Mouse (Mus musculus) cerebral cortex, adult 2 months (tissue): ENCODE data around the gene Trim43a.

Experiments
- WGBS: fragments of 180-500 bp; shearing (Covaris S2); methylation state at CpG from one replicate; pipeline ENCODE4 v1.1.7; 2018; 5-methylcytosine and 5-hydroxymethylcytosine counted together

The Trim43a gene

DNA sequence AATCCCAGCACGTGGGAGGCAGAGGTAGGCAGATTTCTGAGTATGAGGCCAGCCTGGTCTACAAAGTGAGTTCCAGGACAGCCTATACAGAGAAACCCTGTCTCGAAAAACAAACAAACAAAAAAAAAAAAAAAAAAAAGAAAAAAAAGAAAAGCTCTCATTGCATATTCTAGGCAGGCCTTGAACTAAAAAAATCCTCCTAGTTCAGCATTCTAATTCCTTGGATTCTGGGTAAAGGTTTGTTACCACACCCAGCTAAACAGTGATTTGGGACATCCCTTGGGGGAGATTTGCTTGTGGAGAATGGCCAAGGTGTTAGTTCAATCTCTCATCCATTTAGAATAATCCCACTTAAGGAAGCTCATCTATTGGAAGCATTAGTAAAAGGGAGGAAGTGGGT is at the start of gene Trim43a:
Gene Trim43a (plus strand): TSS at position 301 of the 400 bp plus-strand sequence.
- 82% methylated on average over 2 of the region's 2 CpGs for WGBS

DNA sequence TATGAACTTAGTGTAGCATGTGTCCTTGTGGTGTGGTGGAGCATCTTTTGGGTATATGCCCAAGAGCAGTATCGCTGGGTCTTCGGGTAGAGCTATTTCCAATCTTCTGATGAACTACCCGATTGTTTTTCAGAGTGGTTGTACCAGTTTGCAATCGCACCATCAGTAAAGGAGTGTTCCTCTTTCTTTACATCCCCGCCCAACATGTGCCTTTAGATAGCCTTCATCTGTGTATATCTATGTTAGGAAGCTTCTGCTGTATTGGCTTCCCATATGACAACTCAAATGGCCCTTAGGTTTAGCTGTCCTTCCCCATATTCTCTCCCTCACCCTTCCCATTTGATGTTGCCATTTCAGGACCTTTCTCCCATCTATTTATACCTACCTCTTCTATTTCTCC is 46.6 kb upstream of the Trim43a start:
- 94% methylated on average over 5 of the region's 5 CpGs for WGBS

DNA sequence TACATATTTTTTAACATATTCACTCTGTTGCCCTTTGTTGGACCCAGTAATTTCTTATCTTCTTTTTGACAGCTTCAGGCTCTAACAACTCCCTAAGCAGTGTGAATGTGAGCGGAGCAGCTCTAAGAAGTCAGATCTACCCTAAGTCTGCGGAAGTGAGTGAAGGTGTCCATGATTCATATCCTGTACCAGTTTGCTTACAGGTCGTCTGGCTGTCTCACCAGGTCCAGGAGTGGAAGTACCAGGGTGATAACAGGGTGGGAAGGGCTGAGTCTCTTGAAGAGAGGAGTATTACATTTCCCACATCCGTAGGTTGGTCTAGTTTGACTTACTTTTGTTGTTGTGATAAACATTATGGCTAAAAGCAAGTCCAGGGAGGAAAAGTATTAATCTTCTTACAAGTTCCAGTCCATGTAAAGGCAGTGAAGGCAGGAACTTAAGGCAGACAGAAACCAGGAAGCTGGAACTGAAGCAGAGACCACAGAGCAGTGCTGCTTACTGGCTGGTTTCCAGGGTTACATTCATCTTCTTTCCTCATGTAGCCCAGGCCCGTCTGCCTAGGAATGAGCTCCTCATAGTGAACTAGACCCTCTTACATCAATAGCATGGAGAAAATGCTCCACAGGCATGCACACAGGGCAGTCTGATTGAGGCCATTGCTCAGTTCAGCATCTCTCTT is 41.0 kb upstream of the Trim43a start:
- 84% methylated on average over 5 of the region's 5 CpGs for WGBS

DNA sequence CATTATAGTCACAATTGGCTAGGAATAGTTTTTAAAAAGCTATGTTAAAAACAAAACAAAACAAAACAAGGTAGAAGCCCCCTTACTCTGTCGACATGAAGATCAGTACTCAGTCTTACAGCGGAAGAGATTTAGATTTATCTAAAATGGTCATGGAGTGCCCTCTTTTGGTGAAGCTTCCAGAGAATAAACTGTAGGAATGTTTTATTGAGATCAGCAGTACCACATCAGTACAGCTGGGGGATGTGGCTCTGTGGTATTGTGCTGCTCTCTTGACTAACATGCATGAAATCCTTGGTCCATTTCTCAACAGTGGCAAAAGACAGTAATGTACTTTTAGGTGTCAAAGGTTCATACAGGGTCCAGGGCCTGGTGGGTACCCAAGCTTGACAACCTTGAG is 37.9 kb upstream of the Trim43a start:
- WGBS: 7% methylated on average over 2 of the region's 2 CpGs

DNA sequence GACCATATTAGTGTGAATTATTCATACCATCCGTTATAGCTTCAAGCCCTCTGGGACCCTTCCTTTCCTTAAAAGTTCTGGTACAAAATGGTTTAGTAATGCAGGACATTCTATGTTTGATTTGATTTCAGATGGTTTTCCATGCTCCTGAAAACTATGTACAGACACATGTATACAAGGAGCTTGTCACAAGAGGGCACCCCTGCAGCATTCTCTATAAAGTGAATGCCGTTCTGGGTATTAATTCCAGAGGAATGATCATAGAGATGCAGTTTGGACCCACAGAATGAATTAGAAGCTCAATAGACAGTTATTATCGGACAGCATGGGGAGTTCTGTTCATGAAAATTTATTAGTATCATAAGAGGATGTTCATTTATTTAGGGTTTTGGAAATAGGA is 35.2 kb upstream of the Trim43a start:
- 34% methylated on average over 3 of the region's 3 CpGs for WGBS

DNA sequence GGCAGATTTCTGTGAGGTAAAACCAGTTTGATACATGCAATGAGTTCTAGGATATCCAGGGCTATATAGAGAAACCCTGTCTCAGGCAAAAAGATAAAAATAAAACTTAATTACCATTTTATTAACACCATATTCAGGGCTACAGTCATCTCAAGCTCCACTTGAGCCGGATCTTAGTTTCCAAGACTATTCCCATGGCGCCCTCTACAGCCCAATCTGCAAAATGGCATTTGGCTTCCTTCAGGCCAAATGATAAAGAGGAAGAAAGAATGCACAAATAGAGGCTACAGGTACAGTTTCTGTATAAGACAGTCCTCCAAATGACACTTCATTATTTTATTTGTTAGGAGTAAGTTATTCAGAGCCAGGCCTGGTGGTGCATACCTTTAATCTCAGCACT is 34.5 kb upstream of the Trim43a start:
- 1% methylated on average over 2 of the region's 2 CpGs for WGBS

DNA sequence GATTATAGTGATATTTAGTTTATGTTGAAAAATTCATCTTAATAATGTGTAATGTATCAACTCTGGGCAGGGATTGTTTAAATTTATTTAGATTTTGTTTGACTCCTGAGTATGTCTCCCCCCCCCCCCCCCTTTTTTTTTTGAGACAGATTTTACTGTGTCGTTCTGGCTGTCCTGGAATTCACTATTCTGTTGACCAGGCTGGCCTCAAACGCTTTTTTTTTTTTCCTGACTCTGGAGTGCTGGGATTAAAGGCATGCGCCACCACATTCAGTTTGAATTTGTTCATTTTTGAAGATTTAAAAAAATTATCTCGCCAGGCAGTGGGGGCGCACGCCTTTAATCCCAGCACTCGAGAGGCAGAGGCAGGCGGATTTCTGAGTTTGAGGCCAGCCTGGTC is 34.0 kb upstream of the Trim43a start:
- 53% methylated on average over 8 of the region's 8 CpGs for WGBS

DNA sequence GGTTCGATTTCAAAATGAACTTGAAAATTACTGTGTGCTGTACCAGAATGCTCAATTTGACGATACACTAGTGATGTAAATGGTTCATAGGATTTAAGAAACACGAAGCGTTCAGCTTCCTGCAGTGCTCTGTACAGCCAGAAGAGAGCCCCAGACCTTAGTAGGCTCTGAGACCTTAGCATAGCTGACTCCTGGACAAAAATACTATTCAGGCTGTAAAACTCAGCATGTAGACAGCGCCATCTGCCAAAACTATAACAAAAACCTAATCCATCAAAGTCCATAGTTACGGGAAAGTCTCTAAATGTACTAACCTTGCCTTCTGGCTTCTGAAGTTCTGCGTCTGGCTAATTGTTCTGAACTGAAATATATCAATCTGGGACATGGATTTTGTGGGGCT is 33.4 kb upstream of the Trim43a start:
- WGBS: 12% methylated on average over 7 of the region's 7 CpGs

DNA sequence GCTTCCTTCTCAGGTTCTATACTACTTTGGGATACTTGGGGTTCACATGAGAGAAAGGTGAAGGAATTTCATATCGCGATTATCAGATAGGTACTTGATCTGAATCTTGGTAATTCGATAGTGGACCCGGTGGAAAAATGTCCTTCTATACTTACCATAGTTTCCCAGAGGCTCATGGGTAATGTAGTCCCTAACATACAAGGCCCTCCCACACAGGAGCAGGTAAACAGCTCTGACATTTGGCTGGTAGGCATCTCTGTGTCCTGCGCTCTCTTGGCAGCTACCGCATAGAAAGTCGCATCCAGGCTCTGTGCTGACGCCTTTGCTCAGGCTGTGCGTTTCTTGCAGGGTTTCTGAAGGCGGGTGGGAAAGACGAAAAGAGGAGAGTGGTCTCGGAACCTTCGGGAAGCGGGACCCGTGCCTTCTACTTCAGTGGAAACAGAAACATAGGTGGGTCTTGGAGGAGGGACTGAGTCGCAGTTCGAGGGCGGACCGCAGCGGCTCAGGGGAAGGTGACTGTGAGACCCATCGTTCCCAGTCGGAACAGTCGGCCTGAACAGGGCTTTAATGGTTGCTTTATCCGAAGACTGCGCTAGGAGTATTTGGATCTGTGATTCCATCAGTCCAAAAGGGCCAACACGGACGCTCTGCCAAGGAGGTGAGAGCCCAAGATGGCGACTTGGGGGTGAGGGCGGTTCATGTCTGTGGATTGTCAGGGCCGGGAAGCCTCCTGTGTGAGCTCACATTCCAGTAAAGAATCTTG is 32.7 kb upstream of the Trim43a start, which contains the start of gene Zfp949:
Gene Zfp949 (plus strand): TSS at position 170 of the 763 bp plus-strand sequence.
- WGBS: under 1% methylated on average over 30 of the region's 30 CpGs

DNA sequence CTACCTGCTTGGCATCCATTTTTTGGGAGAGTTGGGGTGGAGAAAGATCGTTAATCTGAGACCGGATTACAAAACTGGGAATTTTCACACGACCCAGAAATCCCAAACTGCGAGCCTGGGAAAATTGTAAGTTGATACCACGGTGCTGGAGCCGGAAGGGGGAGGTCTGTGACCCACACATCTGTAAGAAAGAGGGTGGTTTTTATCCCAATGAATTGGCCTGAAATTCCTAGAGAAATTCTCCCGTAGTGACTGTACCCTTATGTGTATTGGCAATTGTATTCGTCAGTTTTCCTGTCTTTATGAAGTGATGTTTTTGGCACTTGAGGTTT is 32.1 kb upstream of the Trim43a start:
- 2% methylated on average over 8 of the region's 8 CpGs for WGBS

DNA sequence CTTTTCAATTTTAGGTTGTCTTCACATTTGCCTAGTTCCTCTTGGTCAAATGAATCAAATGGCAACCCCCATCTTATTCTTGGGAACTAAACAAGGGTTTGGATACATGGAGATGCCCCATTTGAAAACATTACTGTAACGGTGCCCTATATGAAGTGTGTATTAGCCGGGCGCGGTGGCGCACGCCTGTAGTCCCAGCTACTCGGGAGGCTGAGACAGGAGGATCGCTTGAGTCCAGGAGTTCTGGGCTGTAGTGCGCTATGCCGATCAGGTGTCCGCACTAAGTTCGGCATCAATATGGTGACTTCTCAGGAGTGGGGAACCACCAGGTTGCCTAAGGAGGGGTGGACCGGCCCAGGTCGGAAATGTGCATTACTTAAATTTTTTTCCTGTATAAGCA is 27.6 kb upstream of the Trim43a start:
- 98% methylated on average over 14 of the region's 14 CpGs for whole genome bisulfite sequencing

DNA sequence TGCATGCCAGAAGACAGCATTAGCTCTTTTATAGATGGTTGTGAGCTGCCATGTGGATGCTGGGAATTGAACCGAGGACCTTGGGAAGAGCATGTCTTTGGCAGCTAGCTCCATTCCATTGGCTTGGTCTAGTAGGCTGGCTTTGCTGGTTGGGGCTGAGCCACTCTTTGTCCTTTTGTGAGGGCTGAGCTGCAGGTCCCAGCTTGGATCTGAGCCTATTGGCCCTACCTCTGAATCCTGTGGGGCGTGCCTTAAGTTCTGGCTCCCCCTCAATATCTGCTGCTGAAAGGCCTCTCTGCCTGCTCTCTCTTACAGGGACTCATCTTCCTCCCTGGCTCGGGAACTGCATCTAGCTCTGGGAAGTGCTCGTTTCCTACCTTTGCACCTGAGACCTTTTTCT is 22.5 kb upstream of the Trim43a start:
- WGBS: 65% methylated on average over 4 of the region's 4 CpGs

DNA sequence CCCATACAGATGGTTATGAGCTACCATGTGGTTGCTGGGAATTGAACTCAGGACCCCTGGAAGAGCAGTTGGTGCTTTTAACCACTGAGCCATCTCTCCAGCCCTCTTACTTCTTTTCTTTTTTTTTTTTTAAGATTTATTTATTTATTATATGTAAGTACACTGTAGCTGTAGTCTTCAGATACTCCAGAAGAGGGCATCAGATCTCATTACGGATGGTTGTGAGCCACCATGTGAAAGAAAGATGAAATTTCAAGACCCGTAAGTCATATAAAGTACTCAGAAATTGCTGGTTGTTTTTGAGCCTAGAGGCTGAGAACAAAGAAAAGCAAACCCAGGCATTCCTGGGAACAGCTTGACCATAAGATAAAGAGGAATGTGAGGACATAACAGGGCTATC is 19.2 kb upstream of the Trim43a start:
- WGBS: 58% methylated on average over 2 of the region's 2 CpGs

DNA sequence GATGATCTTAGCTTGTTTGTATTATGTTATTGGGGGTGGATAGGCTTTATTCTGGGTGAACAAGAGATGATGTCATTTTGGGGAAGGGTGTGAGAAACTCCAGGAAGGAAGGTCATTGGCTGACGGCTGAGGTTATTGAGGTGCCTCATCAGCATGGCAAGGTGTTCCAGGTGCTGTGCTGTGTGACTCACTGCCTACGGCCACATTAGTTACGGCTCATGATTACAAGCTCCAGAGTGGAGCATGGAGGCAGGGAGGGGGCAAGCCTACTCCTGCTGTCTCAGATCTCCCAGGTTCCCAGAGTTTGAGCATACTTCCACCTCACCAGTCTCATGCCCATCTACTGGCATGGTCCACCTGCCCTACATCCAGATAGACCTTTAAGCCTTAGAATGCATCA is 10.2 kb upstream of the Trim43a start:
- 90% methylated on average over 3 of the region's 3 CpGs for WGBS

DNA sequence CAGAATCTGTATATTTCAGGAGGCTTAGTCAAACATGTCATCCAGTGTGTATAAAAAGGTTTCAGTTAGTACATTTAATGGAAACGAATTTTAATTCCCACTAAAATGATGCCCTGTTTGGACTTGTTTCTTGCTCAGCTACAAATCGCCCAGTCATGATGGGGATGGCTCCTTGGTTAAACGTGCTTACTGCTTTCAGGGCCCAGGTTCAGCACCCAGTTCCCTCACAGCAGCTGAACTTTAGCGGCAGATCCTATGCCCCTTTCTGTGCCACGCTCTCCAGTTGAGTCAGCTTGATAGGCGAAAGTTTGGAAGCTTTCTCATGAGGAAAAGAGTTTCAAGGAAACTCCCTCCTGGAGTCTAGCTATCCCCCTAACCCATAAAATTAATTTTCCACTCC is 13.0 kb downstream of the Trim43a start:
- WGBS: 88% methylated on average over 6 of the region's 6 CpGs

DNA sequence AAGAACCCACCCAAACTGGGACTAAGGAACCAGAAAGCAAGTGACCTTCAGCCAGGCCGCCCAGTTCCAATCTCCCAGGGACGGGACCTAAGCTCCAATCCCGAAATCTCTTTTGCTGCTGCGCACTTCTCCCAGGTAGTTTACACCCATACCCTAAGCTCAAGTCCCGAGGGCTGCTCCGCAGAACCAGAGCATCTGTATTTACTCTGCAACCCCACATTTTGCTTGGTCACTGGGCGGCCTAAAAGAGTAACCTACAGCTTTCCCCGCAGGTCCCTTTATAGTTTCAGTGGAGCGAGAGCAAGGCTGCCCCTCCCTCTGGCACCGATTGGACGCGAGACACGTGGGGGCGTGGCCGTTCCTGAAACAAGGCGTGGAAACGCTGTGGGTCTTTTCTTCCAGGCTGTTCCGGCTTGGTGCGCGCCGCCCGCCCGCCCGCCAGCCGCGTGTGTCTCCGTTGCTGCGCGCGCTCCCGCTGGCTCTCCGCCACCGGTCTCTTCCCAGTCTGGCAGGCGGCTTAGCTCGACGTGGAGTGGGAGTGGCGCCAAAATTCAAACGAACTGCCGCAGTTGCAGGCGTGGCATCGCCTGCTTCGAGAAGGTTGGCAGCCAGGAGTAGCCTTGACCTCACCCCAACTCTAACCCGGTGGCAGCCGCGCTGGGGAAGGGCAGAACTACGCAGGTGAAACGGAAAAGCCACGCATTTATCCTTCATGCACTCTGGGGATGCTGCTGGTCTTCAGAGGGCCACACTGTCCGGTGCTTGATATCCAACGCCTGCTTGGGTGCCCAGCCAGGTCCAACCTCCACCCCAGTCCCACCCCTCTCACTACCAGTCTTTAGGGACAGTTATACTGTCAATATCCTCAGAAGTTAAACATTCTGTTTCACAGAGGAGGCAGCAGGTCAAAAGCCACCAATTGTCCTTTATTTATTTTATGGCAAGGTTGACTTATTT is 18.8 kb downstream of the Trim43a start:
- WGBS: 2% methylated on average over 47 of the region's 50 CpGs

DNA sequence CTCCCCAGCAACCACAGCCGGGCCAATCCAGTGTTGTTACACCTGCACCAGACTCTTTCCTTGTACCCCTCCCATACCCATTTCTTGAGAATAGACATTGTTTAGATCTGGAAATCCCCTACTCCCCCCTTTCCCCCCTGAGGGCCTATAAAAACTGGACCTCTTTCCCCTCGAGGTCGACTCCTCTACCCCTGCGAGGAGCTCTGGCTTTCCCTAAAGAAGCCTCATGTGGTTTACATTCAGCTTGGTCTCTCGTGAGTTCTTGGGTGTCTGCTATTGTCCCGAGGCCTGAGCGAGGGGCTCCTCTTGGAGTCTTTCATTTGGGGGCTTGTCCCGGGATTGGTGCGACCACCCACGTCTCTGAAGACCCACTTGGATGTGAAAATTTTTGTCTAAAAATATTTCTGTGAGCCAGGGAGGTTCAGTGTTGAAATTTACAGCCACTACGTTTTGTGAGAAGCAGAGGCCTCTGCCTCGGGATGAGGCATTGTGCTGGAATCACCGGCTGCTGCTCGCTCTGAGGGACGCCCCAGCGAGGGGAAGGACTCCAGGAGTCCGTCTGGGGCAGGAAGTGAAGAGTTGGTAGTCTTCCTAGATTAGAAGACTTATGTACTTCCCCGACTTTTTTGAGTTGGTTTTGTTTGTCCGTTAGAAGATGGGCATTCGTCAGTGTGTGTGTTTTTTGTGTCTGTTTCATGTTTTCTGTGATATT is 45.3 kb downstream of the Trim43a start:
- 68% methylated on average over 16 of the region's 20 CpGs for WGBS

DNA sequence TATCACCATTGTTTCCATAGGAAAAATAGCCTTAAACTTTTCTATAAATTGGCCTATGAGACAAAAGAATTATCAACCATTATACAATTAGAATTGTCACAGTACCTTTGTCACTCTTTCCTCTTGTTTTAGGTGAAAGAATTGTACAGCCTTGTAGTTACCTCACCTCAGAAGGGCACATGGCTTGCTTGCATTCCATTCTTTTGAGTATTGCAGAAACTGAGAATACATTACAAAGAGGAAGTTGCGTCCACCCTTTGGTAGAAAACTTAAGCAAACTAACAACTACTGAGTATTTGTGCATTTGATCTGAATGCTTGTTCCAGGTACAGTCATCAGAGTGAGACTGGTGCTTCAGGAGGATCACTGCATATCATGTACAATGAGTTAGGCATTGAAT is 57.4 kb downstream of the Trim43a start:
- WGBS: 89% methylated on average over 1 of the region's 1 CpGs
